Mouse (Mus musculus): ENCODE results near the gene Sv2c. TPM values are rescaled to one million over a fixed set of nuclear protein-coding genes. Genes with fewer than 3 reads are reported as not detected.

Gene Sv2c
- polyA plus RNA-seq (2014; fragmentation: Nextera tagmentation; extraction: Ambion mirVana), result 53.9 and 58.0 TPM in 2 replicates

DNA sequence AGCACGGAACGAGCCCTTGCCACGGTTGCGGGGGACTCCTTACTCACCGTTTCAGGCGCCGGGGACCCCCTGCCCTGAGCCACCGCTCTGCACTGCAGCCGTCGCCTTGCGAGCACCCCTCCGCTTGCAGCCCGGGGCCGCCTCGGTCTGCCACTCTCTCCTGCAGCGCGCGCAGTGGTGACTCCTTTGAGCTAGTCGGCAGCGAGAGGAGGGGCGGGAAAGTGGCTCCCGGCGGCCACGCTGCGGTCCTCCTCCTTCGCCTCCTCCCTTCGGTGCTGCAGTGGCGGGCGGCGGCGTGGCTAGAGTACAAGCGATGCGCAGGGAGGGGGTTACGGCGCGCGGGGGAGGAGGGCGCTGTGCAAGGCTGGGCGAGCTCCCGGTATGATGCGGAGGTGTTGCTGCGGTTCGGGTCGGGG is at the start of gene Sv2c:
Gene Sv2c, minus strand, starts transcription at position 177 of the 416 bp plus-strand sequence.
- Histone ChIP-seq H3K4me3 (ENCODE audit: low read depth, low read length) (peak within 1 kb of the TSS; percentile 58), H3K4me2 (ENCODE audit: low read depth, low read length) (peak within 1 kb of the TSS; percentile 76), H3K27ac (ENCODE audit: low read depth, low read length) (peak within 1 kb of the TSS; percentile 88), H3K9ac (replicated peaks; ENCODE audit: low read depth, low read length) (peak within 1 kb of the TSS; percentile 62), H3K9me3 (ENCODE audit: control insufficient read depth, low read length) (no peaks in the 10 kb centered on the region), H3K27me3 (ENCODE audit: control insufficient read depth, insufficient read depth, low read length) (peaks cover 4% of the 10 kb centered on the region; the same call in 1 of the 2 replicates), H3K4me1 (ENCODE audit: control insufficient read depth, insufficient read depth, low read length) (no peaks in the 10 kb centered on the region; the same call in 1 of the 2 replicates), H3K36me3 (ENCODE audit: control insufficient read depth, insufficient read depth, low read length) (no peaks in the 10 kb centered on the region)
- ATAC-seq (ENCODE audit: low read depth), result peak; percentile 72
- WGBS, result 2% methylated on average over 43 of the region's 44 CpGs

DNA sequence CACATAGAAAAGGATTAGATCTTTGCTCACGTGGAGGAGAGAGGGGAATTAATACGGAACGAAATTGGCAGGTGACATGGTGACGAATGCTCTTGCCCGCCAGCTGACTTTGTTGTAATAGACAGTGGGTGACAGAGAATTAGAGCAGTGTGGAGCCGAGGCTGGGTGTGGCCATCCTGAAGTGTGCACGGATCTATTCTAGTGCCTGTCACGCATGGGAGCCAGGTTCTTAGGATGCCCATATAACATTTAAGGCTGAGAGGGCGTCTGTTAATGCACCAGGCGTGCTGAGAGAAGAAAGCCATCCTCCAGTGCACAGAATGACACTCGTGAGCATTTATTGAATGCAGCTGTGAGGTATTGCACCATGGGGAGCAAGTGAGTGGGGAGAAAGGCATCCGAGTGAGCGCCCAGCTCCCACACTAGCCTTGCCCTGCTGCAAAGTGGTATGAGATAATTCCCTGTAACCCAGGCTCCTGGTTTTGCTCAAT is 48.3 kb upstream of the Sv2c start:
- Histone ChIP-seq H3K9me3 (ENCODE audit: control insufficient read depth, low read length) (no peaks in the 10 kb centered on the region), H3K4me1 (ENCODE audit: control insufficient read depth, insufficient read depth, low read length) (peaks cover 7% of the 10 kb centered on the region; the same call in 1 of the 2 replicates), H3K36me3 (ENCODE audit: control insufficient read depth, insufficient read depth, low read length) (no peaks in the 10 kb centered on the region), H3K9ac (replicated peaks; ENCODE audit: low read depth, low read length) (0 out of 2 replicates have a peak overlapping the region, but pooled peaks have one; percentile 16), H3K27me3 (ENCODE audit: control insufficient read depth, insufficient read depth, low read length) (no peaks in the 10 kb centered on the region), H3K27ac (ENCODE audit: low read depth, low read length) (peak overlapping the region; percentile 76), H3K4me2 (ENCODE audit: low read depth, low read length) (peak overlapping the region; percentile 31; the same call in 1 of the 2 replicates), H3K4me3 (ENCODE audit: low read depth, low read length) (no peak overlapping the region)
- ATAC-seq (ENCODE audit: low read depth), result peak; percentile 78; the same call in 1 of the 2 replicates
- 36% methylated on average over 13 of the region's 13 CpGs for WGBS

DNA sequence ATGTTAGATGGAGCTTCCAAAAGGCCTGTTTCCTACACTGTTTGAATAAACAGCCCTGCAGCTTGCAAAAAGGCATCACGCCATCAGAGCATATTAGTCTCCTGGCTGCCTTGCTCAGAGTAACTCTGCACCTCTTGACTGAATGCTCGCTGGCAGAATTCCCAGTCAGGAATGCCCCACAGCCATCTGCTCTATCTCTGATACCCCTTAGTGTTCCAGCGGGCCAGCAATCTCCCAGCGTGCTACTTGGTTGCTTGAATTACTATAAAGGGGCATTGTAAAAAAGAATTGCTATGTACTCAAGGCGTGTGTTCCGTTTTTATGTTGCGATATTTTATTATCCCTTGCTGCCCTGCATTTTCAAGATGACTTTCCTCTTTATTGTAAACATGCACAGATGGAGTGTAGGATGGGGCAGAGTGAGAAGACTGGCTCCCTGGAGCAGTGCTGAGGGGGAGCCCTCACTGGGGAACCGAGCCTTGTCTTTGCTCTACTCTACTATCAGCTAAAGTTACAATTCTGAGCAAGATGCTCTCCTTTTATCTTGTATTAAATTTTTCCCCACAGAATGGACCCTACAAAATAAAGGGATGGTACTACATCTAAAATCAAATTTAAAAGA is 43.3 kb upstream of the Sv2c start:
- Histone ChIP-seq H3K9me3 (ENCODE audit: control insufficient read depth, low read length) (no peaks in the 10 kb centered on the region), H3K9ac (replicated peaks; ENCODE audit: low read depth, low read length) (no peak overlapping the region), H3K27ac (ENCODE audit: low read depth, low read length) (peak overlapping the region; percentile 70), H3K4me3 (ENCODE audit: low read depth, low read length) (no peak overlapping the region), H3K4me2 (ENCODE audit: low read depth, low read length) (no peak overlapping the region), H3K36me3 (ENCODE audit: control insufficient read depth, insufficient read depth, low read length) (no peaks in the 10 kb centered on the region), H3K27me3 (ENCODE audit: control insufficient read depth, insufficient read depth, low read length) (no peaks in the 10 kb centered on the region), H3K4me1 (ENCODE audit: control insufficient read depth, insufficient read depth, low read length) (peaks cover 10% of the 10 kb centered on the region; the same call in 1 of the 2 replicates)
- ATAC-seq (ENCODE audit: low read depth), result peak; percentile 94
- 23% methylated on average over 8 of the region's 8 CpGs for WGBS

DNA sequence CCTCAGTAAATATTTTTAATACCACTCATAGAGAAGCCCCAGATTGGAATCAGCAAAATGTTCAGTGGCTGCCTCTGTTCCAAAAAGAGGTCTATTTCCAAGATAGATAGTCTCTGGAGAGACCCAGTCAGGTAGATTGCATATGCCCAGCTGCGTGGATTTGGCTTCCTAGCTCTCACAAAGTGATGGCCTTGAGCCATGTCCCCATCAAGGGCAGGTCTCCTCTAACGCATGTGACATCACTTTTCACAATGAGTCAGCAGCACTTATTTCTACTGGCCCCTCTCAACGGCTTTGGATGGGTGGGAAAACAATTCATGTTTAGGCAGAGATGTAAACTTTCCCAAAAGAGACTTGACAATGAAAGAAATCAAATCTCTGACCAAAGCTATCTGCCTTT is 41.3 kb upstream of the Sv2c start:
- 71% methylated on average over 3 of the region's 3 CpGs for WGBS
- no peak overlapping the region for H3K27ac ChIP-seq (ENCODE audit: low read depth, low read length)

DNA sequence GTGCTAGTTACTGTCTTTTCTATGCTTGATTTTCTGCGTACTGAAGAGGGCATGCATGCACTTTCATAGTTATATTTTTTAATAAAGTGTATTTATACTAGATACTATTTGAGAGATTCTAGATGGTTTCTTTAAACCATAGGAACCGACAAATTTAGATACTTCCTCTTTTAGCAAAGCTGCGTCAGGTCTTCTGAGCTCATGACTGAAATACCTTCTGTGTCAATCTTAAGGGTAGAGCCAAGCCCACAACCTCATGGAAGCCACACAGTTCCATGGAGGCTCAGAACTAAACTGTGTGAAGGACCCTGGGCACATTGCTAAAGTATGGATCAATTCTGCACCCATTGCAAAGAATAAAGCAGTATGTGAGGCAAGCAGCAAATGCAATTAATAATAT is 39.9 kb upstream of the Sv2c start:
- H3K9me3 ChIP-seq (ENCODE audit: control insufficient read depth, low read length), result no peaks in the 10 kb centered on the region
- no peak overlapping the region for H3K27ac ChIP-seq (ENCODE audit: low read depth, low read length)
- H3K4me2 ChIP-seq (ENCODE audit: low read depth, low read length), result no peak overlapping the region
- ATAC-seq (ENCODE audit: low read depth), result no peak
- H3K4me1 ChIP-seq (ENCODE audit: control insufficient read depth, insufficient read depth, low read length), result peaks cover 17% of the 10 kb centered on the region; the same call in 1 of the 2 replicates
- H3K4me3 ChIP-seq (ENCODE audit: low read depth, low read length), result no peak overlapping the region
- WGBS, result 96% methylated on average over 3 of the region's 3 CpGs
- H3K27me3 ChIP-seq (ENCODE audit: control insufficient read depth, insufficient read depth, low read length), result no peaks in the 10 kb centered on the region
- H3K36me3 ChIP-seq (ENCODE audit: control insufficient read depth, insufficient read depth, low read length), result no peaks in the 10 kb centered on the region
- H3K9ac ChIP-seq (replicated peaks; ENCODE audit: low read depth, low read length), result no peak overlapping the region

More for the DNA sequence above, 41.3 kb upstream of the Sv2c start:
- H3K4me3 ChIP-seq (ENCODE audit: low read depth, low read length), result no peak overlapping the region
- H3K27me3 ChIP-seq (ENCODE audit: control insufficient read depth, insufficient read depth, low read length), result no peaks in the 10 kb centered on the region
- peaks cover 17% of the 10 kb centered on the region; the same call in 1 of the 2 replicates for H3K4me1 ChIP-seq (ENCODE audit: control insufficient read depth, insufficient read depth, low read length)
- no peaks in the 10 kb centered on the region for H3K36me3 ChIP-seq (ENCODE audit: control insufficient read depth, insufficient read depth, low read length)
- H3K9ac ChIP-seq (replicated peaks; ENCODE audit: low read depth, low read length), result no peak overlapping the region
- H3K9me3 ChIP-seq (ENCODE audit: control insufficient read depth, low read length), result no peaks in the 10 kb centered on the region
- no peak overlapping the region for H3K4me2 ChIP-seq (ENCODE audit: low read depth, low read length)
- ATAC-seq (ENCODE audit: low read depth), result no peak

DNA sequence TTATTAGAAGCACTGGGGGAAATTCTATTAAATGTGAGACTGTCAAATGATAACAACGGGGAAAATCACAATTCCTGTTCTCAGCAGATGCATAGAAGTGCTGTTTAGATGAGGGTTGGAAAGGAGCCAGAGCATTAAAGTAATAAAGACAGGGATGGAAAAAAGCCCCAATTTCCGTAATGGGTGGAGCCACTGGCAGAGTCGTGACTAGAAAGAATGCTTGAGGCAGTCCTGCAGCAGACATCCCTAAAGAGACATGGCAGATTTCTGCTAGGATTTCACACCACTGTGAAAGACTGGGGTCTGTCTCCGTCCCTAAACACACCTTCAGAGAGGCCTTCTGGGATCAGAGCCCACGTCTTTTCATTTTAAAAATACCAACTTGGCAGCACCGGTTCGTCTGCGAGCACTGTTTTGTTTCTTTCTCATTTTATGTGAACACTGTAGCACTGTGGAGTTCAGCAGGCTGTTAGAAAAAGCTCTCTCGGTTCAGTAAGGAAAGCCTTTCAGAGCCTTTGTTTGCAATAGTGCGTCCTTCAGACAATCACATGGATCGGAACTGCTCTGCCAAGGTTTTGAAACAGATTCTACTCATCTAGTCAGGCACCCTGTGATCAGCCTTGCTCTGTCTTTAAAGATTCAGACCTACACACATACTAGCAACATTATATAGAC is 36.8 kb upstream of the Sv2c start:
- H3K9ac ChIP-seq (replicated peaks; ENCODE audit: low read depth, low read length), result no peak overlapping the region
- H3K4me1 ChIP-seq (ENCODE audit: control insufficient read depth, insufficient read depth, low read length), result peaks cover 8% of the 10 kb centered on the region; the same call in 1 of the 2 replicates
- WGBS, result 28% methylated on average over 11 of the region's 11 CpGs
- H3K4me2 ChIP-seq (ENCODE audit: low read depth, low read length), result peak overlapping the region; percentile 35; the same call in 1 of the 2 replicates
- no peaks in the 10 kb centered on the region for H3K9me3 ChIP-seq (ENCODE audit: control insufficient read depth, low read length)
- H3K27ac ChIP-seq (ENCODE audit: low read depth, low read length), result peak overlapping the region; percentile 80
- no peaks in the 10 kb centered on the region for H3K36me3 ChIP-seq (ENCODE audit: control insufficient read depth, insufficient read depth, low read length)
- H3K4me3 ChIP-seq (ENCODE audit: low read depth, low read length), result no peak overlapping the region
- H3K27me3 ChIP-seq (ENCODE audit: control insufficient read depth, insufficient read depth, low read length), result no peaks in the 10 kb centered on the region
- peak; percentile 59; the same call in 1 of the 2 replicates for ATAC-seq (ENCODE audit: low read depth)

DNA sequence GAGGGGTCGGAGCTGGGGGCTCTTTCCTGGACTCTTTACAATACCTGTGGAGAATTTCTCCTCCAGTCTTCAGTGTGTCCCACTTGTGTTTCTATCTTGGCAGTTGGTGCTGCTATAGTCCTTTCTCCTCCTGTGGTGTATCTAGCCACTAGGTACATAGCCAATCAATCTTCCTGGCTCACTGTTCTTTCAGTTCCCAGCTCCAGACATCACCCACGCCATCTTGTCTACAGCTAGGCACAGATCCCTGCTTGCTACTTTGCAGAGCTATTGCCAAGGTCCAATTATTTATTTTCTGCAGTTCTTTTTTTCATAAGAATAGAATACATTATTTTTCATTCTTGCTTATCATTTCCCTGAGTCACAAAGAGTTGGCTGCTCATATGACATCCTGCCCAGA is 34.2 kb upstream of the Sv2c start:
- Histone ChIP-seq H3K27ac (ENCODE audit: low read depth, low read length) (no peak overlapping the region), H3K4me3 (ENCODE audit: low read depth, low read length) (no peak overlapping the region), H3K4me1 (ENCODE audit: control insufficient read depth, insufficient read depth, low read length) (peaks cover 8% of the 10 kb centered on the region; the same call in 1 of the 2 replicates), H3K9ac (replicated peaks; ENCODE audit: low read depth, low read length) (no peak overlapping the region), H3K36me3 (ENCODE audit: control insufficient read depth, insufficient read depth, low read length) (no peaks in the 10 kb centered on the region), H3K4me2 (ENCODE audit: low read depth, low read length) (no peak overlapping the region), H3K9me3 (ENCODE audit: control insufficient read depth, low read length) (no peaks in the 10 kb centered on the region), H3K27me3 (ENCODE audit: control insufficient read depth, insufficient read depth, low read length) (no peaks in the 10 kb centered on the region)
- 80% methylated on average over 2 of the region's 2 CpGs for WGBS
- no peak for ATAC-seq (ENCODE audit: low read depth)

DNA sequence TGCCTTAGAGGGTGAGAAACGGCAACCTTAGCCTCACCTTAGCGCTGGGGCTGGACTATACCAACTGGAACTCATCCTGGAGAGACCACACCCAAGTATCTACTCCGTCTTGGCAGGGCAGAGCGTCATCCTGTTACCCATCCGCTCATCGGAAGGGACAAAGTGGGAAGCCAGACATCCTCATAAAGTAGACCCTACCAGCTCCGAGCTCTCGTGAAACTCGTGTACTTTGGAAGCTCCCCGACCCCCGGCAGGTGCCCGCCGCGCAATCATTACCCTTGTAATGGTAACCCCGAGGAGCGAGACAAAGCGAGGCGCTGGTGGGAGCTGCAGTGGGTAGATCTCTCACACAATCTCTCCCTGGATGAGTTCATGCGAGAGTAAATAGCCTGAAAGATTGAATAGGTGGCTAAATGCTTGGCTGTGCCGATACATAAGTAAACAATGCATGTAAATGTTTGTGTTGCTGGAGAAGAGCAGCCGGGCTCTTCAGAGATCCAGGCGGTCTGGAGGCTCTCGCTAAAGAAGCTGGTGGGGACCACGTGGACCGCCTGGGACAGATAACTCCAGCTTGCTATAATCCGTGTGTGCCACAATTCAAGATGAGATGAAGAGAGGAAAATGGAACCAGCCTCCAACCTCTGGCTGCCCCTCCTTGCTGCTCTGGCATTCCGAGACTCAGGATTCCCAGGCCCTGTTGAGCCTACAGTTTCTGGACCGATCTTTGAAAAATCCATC is 1.2 kb upstream of the Sv2c start:
- ATAC-seq (ENCODE audit: low read depth), result peak; percentile 30; the same call in 1 of the 2 replicates
- Histone ChIP-seq H3K36me3 (ENCODE audit: control insufficient read depth, insufficient read depth, low read length) (no peaks in the 10 kb centered on the region), H3K9ac (replicated peaks; ENCODE audit: low read depth, low read length) (peak overlapping the region; percentile 62), H3K27ac (ENCODE audit: low read depth, low read length) (peak overlapping the region; percentile 88), H3K4me2 (ENCODE audit: low read depth, low read length) (peak overlapping the region; percentile 76), H3K27me3 (ENCODE audit: control insufficient read depth, insufficient read depth, low read length) (peaks cover 4% of the 10 kb centered on the region; the same call in 1 of the 2 replicates), H3K4me3 (ENCODE audit: low read depth, low read length) (peak overlapping the region; percentile 58), H3K9me3 (ENCODE audit: control insufficient read depth, low read length) (no peaks in the 10 kb centered on the region), H3K4me1 (ENCODE audit: control insufficient read depth, insufficient read depth, low read length) (no peaks in the 10 kb centered on the region; the same call in 1 of the 2 replicates)
- WGBS, result 3% methylated on average over 28 of the region's 28 CpGs

Measured in neural tube, embryonic 14.5 days (tissue).